Mouse (Mus musculus): ENCODE data around the gene Tgm2. TPM values are rescaled to one million over a fixed set of nuclear protein-coding genes. Genes with fewer than 3 reads are reported as not detected.
A peak's percentile ranks its signal among the peaks of the same experiment; 100 is the strongest.

Gene Tgm2
- polyA plus RNA-seq, 1 experiment from 2014 or later = 40.8 TPM

GRCm38 (mm10) chr2:158090096-158090495 is 56.1 kb downstream of the Tgm2 start:
- 78% methylated on average over 4 of the region's 4 CpGs for WGBS
- H3K27ac ChIP-seq (ENCODE audit: low read depth) = no peak overlapping the region
- no peak overlapping the region for H3K4me2 ChIP-seq
- H3K9me3 ChIP-seq (ENCODE audit: low read depth, low read length) = no peaks in the 10 kb centered on the region
- ATAC-seq (ENCODE audit: insufficient read depth) = no peak
- DNase-seq = no peak
- H3K36me3 ChIP-seq (ENCODE audit: insufficient read depth) = no peaks in the 10 kb centered on the region
- H3K9ac ChIP-seq = no peak overlapping the region
- no peak overlapping the region for H3K4me3 ChIP-seq (ENCODE audit: low read depth, low read length)
- no peaks in the 10 kb centered on the region for H3K27me3 ChIP-seq (ENCODE audit: insufficient read depth, low read length)
- H3K4me1 ChIP-seq (ENCODE audit: insufficient read depth) = peaks cover 19% of the 10 kb centered on the region
- TF ChIP-seq CTCF (IDR thresholded peaks at IDR 0.05; ENCODE audit: low read depth) = no peak

GRCm38 (mm10) chr2:158084486-158084885 is 61.8 kb downstream of the Tgm2 start:
- Histone ChIP-seq H3K36me3 (ENCODE audit: insufficient read depth) (no peaks in the 10 kb centered on the region), H3K27ac (ENCODE audit: low read depth) (no peak overlapping the region), H3K4me2 (no peak overlapping the region), H3K9me3 (ENCODE audit: low read depth, low read length) (no peaks in the 10 kb centered on the region), H3K9ac (no peak overlapping the region), H3K4me1 (ENCODE audit: insufficient read depth) (0 out of 2 replicates have a peak, but pooled peaks cover 4% of the 10 kb centered on the region), H3K27me3 (ENCODE audit: insufficient read depth, low read length) (no peaks in the 10 kb centered on the region), H3K4me3 (ENCODE audit: low read depth, low read length) (no peak overlapping the region)
- ATAC-seq (ENCODE audit: insufficient read depth) (no peak), DNase-seq (no peak)
- TF ChIP-seq CTCF (IDR thresholded peaks at IDR 0.05; ENCODE audit: low read depth) = no peak
- WGBS = 61% methylated on average over 8 of the region's 8 CpGs

GRCm38 (mm10) chr2:158080622-158081241 is 65.5 kb downstream of the Tgm2 start:
- no peak for ATAC-seq (ENCODE audit: insufficient read depth)
- no peaks in the 10 kb centered on the region for H3K9me3 ChIP-seq (ENCODE audit: low read depth, low read length)
- peaks cover 22% of the 10 kb centered on the region for H3K36me3 ChIP-seq (ENCODE audit: insufficient read depth)
- H3K4me2 ChIP-seq = no peak overlapping the region
- H3K27ac ChIP-seq (ENCODE audit: low read depth) = no peak overlapping the region
- no peak overlapping the region for H3K4me3 ChIP-seq (ENCODE audit: low read depth, low read length)
- H3K4me1 ChIP-seq (ENCODE audit: insufficient read depth) = 0 out of 2 replicates have a peak, but pooled peaks cover 4% of the 10 kb centered on the region
- no peaks in the 10 kb centered on the region for H3K27me3 ChIP-seq (ENCODE audit: insufficient read depth, low read length)
- DNase-seq = no peak
- no peak overlapping the region for H3K9ac ChIP-seq
- WGBS = 60% methylated on average over 9 of the region's 9 CpGs
- no peak for TF ChIP-seq CTCF (IDR thresholded peaks at IDR 0.05; ENCODE audit: low read depth)

DNA sequence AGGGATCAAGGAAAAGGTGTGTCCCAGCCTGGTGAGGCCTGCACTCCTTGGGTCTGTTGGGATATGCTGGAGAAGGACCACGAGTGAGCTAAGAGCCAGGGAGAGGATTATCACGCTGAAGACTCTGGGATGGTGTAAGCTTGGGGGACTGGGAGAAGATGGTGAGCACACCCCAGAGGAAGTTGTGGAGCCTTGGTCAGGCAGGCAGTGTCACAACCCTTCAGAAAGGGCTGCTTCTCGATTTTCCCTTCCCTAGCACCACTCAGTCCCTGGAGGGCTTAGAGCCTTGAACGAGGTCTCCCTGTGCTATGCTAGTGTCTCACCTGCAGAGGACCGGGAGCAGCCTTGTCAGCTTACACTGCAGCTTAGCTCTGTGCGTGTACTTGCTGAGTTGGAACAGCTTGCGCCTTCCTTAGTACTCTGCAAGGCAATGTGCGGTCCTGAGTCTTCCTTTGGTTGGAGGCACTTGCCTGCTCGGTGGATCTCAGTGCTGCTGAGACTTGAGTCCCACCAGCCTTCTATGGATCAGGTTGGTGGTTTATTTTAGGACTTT is 66.3 kb downstream of the Tgm2 start:
- DNase-seq (peak; percentile 33), ATAC-seq (ENCODE audit: insufficient read depth) (peak; percentile 35; the same call in 1 of the 2 replicates)
- TF ChIP-seq CTCF (IDR thresholded peaks at IDR 0.05; ENCODE audit: low read depth) = no peak; the same call in 1 of the 2 replicates
- WGBS = 44% methylated on average over 9 of the region's 9 CpGs
- 0 out of 2 replicates have a peak, but pooled peaks cover 4% of the 10 kb centered on the region for H3K4me1 ChIP-seq (ENCODE audit: insufficient read depth)
- H3K27me3 ChIP-seq (ENCODE audit: insufficient read depth, low read length) = no peaks in the 10 kb centered on the region
- H3K4me2 ChIP-seq = no peak overlapping the region
- no peak overlapping the region for H3K9ac ChIP-seq
- no peak overlapping the region for H3K27ac ChIP-seq (ENCODE audit: low read depth)
- H3K9me3 ChIP-seq (ENCODE audit: low read depth, low read length) = no peaks in the 10 kb centered on the region
- H3K4me3 ChIP-seq (ENCODE audit: low read depth, low read length) = no peak overlapping the region
- peaks cover 30% of the 10 kb centered on the region for H3K36me3 ChIP-seq (ENCODE audit: insufficient read depth)

DNA sequence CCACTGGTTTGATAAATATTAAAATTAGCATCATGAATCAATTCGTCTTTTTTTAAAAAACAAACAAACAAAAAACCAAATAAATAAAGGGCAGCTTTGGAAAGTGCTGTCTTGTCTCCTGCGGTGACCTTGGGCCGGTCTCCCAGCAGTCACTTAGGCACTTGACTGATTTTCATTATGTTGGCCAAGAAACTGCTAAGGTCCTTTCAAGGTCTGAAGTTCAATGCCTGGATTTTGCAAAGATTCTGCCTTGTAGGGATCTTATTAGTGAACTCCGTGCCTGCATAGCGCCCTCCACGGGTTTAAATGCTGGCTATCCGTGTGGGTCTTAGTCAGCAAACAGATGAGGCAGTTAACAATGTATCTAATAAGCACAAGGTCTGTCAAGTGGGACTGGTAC is 67.3 kb downstream of the Tgm2 start:
- no peaks in the 10 kb centered on the region for H3K9me3 ChIP-seq (ENCODE audit: low read depth, low read length)
- no peak for TF ChIP-seq CTCF (IDR thresholded peaks at IDR 0.05; ENCODE audit: low read depth)
- H3K4me2 ChIP-seq = no peak overlapping the region
- WGBS = 77% methylated on average over 7 of the region's 7 CpGs
- H3K36me3 ChIP-seq (ENCODE audit: insufficient read depth) = peaks cover 40% of the 10 kb centered on the region
- DNase-seq = no peak
- H3K9ac ChIP-seq = no peak overlapping the region
- no peak overlapping the region for H3K4me3 ChIP-seq (ENCODE audit: low read depth, low read length)
- H3K27me3 ChIP-seq (ENCODE audit: insufficient read depth, low read length) = no peaks in the 10 kb centered on the region
- H3K27ac ChIP-seq (ENCODE audit: low read depth) = no peak overlapping the region
- H3K4me1 ChIP-seq (ENCODE audit: insufficient read depth) = 0 out of 2 replicates have a peak, but pooled peaks cover 4% of the 10 kb centered on the region
- ATAC-seq (ENCODE audit: insufficient read depth) = no peak

DNA sequence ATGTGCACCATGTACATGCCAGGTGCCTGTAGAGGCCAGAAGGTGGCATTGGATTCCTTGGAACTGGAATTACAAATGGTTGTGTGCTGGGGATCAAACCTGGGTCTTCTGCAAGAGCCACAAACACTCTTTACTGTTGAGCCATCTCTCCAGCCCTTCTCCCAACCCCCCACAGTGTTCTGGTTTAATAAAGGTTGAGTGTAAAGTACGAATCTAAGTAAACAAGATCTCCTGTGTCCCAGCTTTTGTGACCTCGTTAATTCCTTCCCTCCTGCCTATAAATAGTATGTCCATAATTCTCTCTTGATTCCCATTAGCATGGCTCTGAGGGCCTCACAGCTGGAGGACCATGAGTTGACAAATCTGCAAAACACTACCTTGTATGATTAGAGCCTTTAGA is 68.3 kb downstream of the Tgm2 start:
- no peak overlapping the region for H3K4me3 ChIP-seq (ENCODE audit: low read depth, low read length)
- DNase-seq (no peak), ATAC-seq (ENCODE audit: insufficient read depth) (no peak)
- no peak overlapping the region for H3K9ac ChIP-seq
- H3K4me1 ChIP-seq (ENCODE audit: insufficient read depth) = 0 out of 2 replicates have a peak, but pooled peaks cover 4% of the 10 kb centered on the region
- no peak overlapping the region for H3K27ac ChIP-seq (ENCODE audit: low read depth)
- no peak overlapping the region for H3K4me2 ChIP-seq
- H3K9me3 ChIP-seq (ENCODE audit: low read depth, low read length) = no peaks in the 10 kb centered on the region
- peaks cover 50% of the 10 kb centered on the region for H3K36me3 ChIP-seq (ENCODE audit: insufficient read depth)
- 68% methylated on average over 2 of the region's 2 CpGs for WGBS
- no peak for TF ChIP-seq CTCF (IDR thresholded peaks at IDR 0.05; ENCODE audit: low read depth)
- no peaks in the 10 kb centered on the region for H3K27me3 ChIP-seq (ENCODE audit: insufficient read depth, low read length)

DNA sequence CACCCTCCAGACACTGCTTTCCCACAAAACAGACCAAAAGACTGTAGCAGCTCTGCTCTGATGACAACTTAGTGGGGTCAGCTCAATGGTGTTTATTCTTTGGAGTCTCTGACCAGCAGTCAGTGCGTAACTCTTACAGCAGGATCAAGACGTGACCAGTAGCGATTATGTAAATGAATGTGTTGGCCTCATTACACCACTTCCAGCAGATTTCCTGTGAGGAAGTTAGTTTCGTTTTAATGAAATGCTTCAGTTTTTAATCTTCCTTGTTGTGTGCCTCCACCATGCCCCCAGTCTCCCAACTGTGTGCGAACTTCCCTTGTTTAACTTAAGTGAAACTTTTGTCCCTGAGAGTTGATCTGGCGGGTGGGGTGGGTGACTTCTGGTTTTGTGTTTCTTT is 69.5 kb downstream of the Tgm2 start:
- no peak for TF ChIP-seq CTCF (IDR thresholded peaks at IDR 0.05; ENCODE audit: low read depth)
- H3K36me3 ChIP-seq (ENCODE audit: insufficient read depth) = peaks cover 61% of the 10 kb centered on the region
- no peak overlapping the region for H3K27ac ChIP-seq (ENCODE audit: low read depth)
- no peaks in the 10 kb centered on the region for H3K9me3 ChIP-seq (ENCODE audit: low read depth, low read length)
- H3K9ac ChIP-seq = no peak overlapping the region
- no peak for ATAC-seq (ENCODE audit: insufficient read depth)
- WGBS = 76% methylated on average over 6 of the region's 6 CpGs
- 0 out of 2 replicates have a peak, but pooled peaks cover 4% of the 10 kb centered on the region for H3K4me1 ChIP-seq (ENCODE audit: insufficient read depth)
- no peak overlapping the region for H3K4me3 ChIP-seq (ENCODE audit: low read depth, low read length)
- H3K27me3 ChIP-seq (ENCODE audit: insufficient read depth, low read length) = no peaks in the 10 kb centered on the region
- DNase-seq = no peak
- H3K4me2 ChIP-seq = no peak overlapping the region

Measured in lung, embryonic 14.5 days (tissue).